Mouse (Mus musculus) telencephalon, adult 2 months (tissue): Measurements from ENCODE around the gene Uggt2.
"Not testable (repeated sequence)": the region's sequence is repeated elsewhere in the genome, so short reads cannot be mapped to it uniquely, and the experiment has no call there.

Source experiments
- DNase-seq: peaks from one replicate; pipeline ENCODE4 v3.0.0-alpha.2; 2011; ENCODE audit warnings: low read depth, low spot score

Uggt2 gene

DNA sequence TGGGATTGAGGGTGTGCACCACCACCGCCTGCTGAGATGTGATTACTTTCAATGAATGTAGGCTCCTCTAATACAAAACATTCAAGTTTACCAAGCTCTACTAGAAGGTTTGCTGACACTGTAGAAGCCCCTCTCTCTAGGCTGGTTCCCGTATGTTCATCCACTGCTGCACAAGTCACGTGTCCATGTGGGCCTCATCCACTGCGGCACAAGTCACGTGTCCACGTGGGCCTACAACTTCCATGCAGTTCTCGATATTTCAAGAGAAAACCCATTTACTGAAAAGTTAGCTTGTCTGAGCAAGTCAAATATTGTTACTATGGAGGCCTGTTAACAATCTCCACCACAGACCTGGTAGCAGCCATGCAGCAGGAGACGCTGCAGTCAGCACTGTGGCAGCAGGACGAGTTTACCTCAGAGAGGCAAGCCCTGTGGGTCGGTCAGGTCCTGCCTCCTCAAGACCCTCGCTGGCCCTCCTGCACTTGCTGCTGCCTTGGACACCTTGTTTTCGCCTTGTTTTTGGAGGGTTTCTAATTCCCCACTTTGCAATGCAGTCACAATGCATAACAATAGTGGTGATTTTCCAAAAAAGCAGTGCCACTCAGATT, 62.0 kb downstream of the Uggt2 start:
- no peak for DNase-seq

DNA sequence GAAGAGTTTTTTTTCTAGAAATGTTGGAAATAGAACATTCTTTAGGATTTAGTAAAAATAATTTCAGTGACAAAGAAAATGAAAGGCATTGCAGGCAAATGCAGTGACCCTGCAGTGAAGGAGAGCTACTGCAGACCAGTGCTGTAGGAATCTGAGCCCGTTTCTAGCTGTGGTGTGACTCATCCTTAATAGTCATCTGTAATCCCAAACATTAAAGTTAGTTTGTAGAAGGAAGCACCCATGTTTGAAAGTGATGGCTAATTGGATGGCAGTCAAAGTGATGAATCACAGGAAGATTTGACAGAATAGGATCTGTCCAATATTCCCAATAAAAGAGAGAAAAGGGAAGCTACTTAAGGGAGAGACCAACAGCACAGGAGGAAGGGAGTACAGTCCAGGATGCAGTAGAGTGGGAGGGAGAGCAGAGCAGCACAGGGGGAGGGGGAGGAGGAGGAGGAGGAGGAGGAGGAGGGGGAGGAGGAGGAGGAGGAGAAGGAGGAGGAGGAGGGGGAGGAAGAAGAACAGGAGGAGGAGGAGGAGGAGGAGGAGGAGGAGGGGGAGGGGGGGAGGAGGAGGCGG, 71.5 kb downstream of the Uggt2 start:
- DNase-seq: no peak

DNA sequence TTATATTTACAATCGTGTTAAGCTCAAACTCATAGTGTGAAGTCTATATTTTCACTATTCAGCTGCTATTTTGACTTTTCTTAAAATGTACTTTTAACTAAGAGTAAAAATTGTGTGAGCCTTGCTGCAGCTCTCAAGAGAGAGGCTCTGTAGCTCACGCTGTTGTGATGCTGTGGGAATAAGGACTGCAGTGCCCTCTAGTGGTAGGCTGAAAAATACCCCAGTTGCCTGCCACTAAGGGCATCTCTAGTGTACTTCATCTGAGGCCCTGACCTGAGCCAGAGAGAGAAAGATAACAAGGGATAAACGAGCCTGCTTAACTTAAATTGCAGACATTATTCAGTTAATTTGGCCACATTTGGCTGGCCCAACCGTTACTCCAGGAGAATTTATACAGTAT, 72.1 kb downstream of the Uggt2 start:
- DNase-seq: peak; percentile 58

DNA sequence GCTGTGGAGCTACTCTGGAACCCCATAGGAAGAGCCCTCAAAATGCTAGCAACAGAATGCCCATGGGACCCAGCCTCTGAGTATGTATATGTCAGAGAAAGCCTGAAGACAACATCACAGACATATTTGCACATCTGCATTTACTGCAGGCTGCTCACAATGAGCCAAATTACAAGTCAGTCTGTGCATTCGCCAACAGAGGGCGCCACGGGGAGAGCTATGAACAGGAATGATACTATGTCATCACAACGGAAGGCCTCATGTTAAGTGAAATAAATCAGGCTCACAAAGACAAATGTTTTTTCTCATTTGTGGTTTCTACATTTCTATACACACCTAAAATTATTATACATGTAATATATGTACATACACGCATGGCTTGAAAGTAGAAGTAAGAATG, 73.3 kb downstream of the Uggt2 start:
- no peak for DNase-seq

DNA sequence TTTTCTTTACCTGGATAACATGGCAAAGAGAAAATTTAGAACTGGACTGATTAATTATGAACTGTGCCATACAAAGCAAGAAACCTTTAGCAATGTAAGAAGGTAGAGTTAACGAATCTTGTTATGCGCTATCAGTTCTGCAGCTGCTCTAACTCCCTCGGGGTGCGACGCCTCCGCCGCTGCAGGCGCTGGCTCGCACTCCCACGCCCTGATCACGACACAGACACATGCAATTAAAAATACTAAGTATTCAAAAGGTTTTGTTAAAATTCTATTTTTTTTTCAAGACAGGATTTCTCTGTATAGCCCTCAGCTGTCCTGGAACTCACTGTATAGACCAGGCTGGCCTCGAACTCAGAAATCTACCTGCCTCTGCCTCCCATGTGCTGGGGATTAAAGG, 85.7 kb downstream of the Uggt2 start:
- DNase-seq: no peak

DNA sequence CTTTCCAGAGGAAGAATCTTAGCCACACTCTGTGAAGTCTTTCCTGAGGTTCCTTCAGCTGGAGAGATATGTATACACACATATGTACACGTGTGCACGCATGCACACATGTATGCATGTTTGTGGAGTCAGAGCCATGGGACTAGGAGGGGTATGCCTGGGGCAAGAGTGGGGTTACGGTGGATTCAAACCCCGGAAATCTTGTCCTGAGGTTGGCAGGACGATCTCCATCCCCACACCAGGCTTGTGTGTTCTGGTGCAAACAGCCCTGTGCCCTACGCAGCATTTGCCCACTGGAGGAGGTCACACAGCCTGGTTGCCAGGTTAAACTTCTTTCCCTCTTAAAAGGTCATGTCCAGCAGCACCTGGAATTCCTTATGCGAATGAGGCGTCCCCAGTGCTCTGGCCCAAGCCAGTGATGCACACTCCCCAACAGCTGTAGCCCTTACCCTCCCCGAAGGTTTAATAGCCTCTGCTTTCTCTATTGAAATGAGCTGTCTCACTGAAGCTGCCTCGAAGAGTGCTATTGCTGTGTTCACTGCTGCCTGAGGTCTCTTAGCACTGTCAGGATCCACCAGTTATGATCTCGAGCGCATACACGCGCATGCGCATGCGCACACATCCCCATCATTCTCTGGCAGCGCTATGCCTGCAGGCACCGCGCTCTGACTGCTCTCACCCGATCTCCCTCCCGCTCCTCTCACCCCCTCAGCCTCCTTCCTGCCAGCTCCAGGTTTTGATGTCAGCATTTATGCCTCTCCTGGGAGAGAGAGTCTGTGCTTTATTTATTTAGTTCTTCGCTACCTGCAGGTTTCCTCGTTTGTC, 86.4 kb downstream of the Uggt2 start:
- DNase-seq: peak; percentile 85

DNA sequence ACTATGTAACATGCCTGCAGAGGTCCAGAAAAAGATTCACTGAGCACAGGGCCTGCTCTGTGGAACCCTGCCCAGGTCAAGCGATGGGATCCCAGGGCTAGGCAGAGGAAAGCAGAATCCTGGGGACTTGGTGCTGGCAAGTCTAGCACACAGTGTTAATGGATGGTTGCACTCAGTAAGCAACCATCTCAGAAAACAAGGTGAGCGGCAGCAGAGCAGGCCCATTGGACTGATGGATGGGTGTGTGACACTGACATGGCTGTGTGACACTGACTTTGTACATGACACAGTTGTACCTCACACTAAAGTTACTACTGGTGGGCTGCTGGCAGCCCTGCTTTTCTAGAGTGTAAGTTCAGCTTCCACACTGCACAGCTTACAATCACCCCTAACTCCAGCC, 89.7 kb downstream of the Uggt2 start:
- DNase-seq: no peak

DNA sequence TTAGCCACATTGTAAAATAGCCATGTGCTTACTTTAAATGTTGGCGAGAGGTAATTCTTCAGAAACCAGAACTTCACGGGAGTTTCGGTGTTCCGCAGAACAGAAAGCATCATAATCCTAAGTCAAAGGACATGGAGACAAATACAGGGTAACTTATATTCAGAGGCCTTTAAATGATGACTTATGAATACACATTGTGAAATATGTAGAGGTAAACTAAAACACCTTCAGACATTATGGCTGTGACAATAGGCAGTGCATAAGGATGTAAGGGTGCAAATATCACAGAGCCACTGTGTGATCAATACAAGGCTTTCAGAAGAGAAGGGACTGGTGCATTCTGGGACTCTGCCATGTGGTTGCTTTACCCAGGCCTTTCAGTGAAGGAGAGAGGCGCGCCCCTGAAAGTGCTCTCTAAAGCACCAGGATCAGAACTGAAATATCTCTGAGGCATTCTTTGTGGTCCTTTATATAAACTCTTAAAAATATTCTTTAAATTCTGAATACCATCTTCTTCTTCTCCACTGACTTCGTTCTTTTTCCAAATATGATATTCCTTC, 91.1 kb downstream of the Uggt2 start:
- no peak for DNase-seq

DNA sequence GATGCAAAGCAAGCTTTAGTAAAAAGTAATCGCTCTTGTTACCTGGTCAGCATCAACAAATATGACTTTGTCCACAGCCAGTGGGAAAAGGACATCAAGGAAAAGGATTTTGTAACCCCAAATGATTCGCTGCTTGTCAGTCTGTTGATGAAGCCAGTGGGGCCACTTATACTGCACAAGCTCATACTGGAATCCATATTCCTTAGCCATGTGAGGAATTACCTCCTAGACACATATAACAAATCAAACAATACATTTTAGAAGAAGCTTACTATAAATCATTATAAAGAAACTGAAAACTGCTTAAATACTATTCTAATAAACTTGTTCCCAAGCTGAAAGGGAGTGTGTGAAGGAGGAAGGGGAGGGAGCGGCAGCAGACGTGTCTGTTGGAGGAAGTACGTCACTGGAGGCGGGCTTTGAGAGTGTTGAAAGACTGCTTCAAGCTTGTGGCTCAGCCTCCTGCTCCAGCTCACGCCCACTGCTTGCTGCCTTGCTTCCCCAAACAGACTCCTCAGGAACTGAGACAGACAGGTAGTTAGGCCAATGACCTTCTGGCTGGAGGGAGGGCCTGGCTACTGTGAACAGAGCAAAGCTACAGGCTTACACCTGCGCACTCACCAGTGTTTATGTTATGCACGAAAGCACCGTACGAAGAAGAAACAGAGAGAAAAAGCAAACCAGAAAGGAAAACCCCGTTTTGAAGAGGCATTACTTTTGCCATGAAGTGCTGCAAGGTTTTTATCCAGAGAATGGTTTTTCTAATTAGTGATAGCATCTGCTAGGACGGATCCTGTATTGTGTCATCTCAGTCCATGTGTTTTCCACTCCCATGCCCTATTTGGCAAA, 91.9 kb downstream of the Uggt2 start:
- peak; percentile 100 for DNase-seq

DNA sequence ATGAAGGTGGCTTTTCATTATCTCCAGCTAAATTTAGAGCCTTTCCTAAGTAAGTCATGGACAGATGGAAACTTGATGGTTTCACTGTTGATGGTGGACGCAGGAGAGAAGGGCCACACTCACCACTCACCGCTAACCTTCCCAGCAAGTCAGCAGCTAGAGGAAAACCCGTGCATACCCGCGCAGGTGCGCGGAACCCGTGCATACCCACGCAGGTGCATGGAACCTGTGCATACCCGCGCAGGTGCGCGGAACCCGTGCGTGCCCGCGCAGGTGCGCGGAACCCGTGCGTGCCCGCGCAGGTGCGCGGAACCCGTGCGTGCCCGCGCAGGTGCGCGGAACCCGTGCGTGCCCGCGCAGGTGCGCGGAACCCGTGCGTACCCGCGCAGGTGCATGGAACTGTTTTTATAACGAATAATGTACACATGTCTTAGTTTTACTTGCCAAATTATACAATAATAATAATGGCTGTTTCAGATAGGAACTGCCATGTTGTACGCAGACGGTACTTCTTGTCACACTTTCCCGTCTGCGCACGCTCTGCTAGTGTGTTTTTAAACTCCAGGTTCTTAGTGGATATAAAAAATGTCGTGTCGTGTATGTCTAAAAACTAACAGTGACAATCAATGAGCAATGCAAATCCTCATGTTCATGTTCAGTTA, 92.7 kb downstream of the Uggt2 start:
- no peak for DNase-seq

DNA sequence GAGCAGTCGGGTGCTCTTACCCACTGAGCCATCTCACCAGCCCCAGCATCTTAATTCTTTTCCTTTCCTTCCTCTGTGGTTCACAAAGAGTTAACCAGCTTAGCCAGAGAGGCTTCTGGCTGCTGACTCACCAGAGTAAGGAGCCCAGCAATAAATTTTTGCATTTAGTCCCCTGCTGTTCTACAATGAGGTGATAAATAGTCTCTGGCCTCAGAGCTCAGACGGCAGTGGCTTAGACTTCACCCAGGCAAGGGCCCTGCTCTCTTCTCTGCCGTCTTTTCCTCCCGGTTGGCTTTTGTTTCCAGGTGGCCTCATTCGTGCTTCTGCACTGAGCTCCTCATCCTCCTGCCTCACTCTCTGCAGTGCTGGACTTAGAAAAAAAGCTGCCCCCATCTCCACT, 93.4 kb downstream of the Uggt2 start:
- DNase-seq: no peak

DNA sequence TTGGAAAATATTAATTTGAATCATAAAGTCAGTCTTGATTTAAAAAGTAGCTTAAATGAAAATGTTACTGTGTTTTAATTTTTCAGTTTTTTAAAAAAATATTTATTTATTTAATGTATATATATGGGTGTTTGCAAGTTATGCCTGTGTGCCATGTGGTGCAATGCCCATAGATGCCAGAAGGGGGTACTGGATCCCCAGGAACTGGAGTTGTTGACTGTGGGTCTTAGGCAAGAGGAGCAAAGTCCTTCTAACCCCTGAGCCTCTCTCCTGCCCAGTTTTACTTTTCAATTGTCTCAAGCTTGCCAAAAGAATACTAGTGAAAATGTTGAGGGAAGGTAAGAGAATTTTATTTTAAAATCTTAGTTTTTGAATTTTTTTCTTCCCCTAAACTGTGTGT, 95.9 kb downstream of the Uggt2 start:
- no peak for DNase-seq

DNA sequence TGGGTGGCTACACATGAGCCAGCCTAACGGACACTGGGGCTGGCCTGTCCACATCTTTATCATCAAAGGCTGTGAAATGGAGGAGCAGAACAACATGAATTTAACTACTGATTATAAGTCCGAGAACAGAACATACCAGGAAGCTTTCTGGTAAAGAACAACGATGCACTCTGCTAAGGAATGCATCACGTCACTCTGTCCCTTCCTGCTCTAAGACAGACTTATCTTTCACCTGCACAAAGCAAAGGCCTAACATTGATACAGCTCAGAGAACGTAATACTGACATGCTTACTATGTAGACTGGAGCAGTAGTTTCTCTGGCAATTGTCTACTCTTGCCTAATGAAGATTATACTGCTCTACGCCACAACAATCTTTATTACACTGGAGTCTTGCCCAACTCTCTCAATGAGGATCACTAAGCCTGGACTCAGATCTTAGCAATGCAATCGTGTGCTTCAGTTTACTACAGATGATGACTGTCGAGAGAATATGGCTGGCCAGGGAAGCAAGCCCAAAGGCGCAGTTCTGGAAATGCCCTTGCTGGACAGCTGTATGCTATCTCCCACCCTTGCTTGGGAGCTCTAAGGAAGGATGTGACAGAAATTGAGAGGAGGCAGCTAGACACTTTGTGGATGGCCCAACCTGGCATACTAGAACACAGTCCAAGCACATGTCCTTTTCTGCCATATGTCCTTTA, 103.9 kb downstream of the Uggt2 start:
- DNase-seq: no peak

DNA sequence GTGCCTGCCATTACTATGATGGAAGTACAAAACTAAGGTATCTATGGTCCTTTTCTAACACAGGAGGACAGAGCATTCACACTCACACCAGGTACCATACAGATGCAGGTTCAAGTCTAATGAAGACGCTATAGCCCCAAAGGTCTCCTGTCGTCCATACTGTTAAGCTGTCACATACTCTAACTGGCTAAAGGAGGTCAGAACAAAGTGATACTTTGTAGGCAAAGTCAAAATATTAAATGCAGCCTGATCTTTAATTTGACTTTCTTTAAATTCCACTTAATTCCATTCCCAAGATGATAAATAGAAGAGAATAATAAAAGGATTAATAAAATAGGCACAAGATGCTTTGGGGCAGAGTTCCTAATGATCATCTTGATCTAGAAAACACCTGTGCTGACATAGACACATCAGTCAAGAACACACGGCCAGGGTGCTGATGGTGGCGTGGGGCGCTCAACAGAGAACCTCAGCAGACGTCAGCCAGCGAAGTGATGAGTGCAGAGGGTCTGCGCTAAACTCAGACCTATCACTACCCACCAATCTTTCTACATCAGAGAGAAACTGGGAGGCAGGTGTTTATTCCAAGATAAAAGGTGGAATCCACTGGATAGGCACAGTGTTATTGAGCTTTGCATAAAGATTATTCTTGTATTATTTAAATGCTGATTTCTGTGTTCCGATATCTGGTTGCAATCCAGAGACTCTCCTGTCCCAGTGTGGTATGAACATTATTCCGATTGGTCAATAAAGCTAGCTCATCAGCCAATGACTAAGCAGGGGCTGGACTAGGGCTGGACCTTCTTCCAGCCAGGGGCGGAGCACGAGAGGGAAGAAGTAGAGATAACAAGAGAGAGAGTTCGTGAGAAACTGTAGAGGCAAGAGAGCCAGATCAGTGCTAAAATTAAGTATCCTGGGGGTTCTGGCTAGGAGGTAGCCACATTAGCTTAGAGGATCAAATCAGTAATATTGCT, 111.4 kb downstream of the Uggt2 start:
- no peak for DNase-seq

DNA sequence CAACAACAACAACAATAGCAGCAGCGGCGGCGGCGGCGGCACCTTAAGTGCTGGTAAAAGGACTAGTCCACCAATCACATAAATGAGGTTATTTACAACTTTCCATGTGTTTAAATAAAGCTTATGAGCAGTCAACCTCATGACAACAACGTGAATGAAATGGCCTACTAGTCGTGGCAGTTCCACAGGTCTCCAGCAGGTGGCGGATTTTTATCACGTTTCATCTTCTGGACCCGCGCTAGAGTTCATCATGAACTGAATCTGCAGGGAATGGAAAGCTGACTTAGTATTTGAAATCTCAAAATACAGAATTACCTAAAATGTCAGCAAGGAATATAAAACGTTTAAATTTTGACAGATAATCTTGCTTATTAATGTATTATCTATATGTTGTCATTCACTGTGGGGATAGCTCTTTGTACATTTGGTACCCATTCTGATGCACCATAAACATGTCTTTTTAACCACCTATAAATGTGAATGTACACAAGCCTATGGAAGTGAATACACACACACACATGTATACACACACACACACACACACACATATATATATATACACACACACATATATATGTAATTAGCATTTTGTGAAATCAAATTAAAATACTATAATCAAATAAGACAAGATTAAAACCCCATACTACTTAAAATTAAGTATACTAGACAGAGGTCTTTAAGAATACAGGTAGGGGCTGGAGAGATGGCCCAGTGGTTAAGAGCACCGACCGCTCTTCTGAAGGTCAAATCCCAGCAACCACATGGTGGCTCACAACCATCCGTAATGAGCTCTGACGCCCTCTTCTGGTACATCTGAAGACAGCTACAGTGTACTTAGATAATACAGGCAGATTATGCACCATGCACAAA, 112.3 kb downstream of the Uggt2 start:
- peak; percentile 35 for DNase-seq

DNA sequence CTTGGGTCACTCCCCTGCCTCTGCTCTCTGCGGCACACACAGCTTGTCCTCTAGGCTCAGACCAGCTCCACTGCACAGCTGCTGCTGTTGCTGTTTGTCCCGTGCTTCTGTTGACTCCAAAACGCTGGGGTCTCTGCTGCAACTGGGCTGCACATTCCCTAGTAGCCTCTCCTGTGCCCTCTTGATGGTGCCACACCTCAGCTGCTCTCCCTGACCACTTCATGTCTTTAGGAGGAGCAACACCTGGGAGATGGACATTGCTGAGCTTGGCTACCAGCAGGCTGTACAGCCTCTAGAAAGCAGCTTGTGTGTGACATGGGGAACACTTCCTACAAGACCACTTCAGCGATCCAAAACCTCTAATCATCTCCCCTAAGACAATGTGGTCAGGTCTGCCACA, 115.1 kb downstream of the Uggt2 start:
- DNase-seq: no peak

DNA sequence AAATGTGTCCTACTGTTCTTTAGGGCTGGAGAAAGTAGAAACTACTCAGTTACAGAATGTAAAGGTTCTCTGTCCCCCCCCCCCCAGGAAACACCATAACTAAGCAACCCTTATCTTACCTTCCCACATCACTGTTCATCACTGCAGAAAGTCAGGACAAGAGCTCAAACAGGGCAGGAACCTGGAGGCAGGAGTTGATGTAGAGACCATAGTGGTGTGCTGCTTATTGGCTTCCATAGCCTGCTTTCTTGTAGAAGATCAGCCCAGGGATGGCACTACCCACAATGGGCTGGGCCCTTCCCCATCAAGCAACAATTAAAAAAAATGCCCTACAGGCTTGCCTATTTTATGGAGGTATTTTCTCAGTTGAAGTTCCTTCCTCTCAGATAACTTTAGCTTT, 115.8 kb downstream of the Uggt2 start:
- DNase-seq: no peak

DNA sequence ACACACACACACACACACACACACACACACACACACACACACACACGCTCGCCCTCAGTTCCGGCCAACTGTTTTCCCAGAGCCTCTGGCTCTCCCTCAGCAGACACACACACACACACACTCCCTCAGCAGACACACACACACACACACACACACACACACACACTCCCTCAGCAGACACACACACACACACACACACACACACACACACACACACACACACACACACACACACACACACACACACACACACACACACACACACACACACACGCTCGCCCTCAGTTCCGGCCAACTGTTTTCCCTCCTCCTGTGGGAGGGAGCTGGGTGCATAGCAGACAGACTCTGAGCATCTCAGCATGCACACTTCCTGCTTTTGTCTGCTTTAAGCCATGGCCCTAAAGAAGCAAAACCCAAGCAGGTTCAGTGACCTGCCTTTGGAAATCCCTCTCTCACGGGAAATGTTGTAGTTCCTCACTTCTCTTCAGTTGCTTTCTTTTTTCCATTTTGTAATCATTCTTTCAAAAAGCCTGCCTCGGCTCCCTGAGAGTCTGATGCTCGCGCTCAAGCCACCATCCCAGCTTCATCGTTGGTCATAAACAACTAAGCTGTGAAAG, 116.7 kb downstream of the Uggt2 start:
- not testable (repeated sequence) for DNase-seq
